Mouse (Mus musculus) cortical plate, adult 2 months (tissue): Measurements from ENCODE around the gene Mgat1.

Source experiments
- CTCF ChIP-seq: fragments of 200-500 bp; IDR thresholded peaks from 2 replicates; pipeline ENCODE4 v1.5.1; 2011; ENCODE audit warnings: mild to moderate bottlenecking, control low read depth, low read length; ENCODE audit not compliant: insufficient read depth; ENCODE audit errors: extremely low read depth
- POLR2A ChIP-seq: fragments of 200-500 bp; IDR thresholded peaks from 2 replicates; pipeline ENCODE4 v1.6.1; 2011; ENCODE audit warnings: mild to moderate bottlenecking, low read length, control low read depth; ENCODE audit not compliant: insufficient read depth; ENCODE audit errors: extremely low read depth

- TF ChIP-seq POLR2A (no peak), CTCF (no peak)
Observed at GRCm38 (mm10) chr11:49224455-49224854, 19.5 kb upstream of the Mgat1 start.
